Mouse (Mus musculus) c-Kit-negative CD71-positive TER-119-positive erythroid progenitor cells, embryonic 14.5 days (primary cell): Measurements from ENCODE around the gene Abca1.

ENCODE experiments used
- DNase-seq: peaks from one replicate; pipeline ENCODE4 v3.0.0-alpha.2; 2013; ENCODE audit warnings: low read depth, low spot score

Abca1 gene

GRCm38 (mm10) chr4:53149644-53150043 lies 10.1 kb downstream of the Abca1 start:
- no peak for DNase-seq

GRCm38 (mm10) chr4:53148817-53149216 lies 10.9 kb downstream of the Abca1 start:
- no peak for DNase-seq

GRCm38 (mm10) chr4:53147454-53147853 lies 12.2 kb downstream of the Abca1 start:
- no peak for DNase-seq

GRCm38 (mm10) chr4:53147046-53147445 lies 12.6 kb downstream of the Abca1 start:
- DNase-seq: no peak

- no peak for DNase-seq
Observed at GRCm38 (mm10) chr4:53146227-53146949, 13.3 kb downstream of the Abca1 start.

- no peak for DNase-seq
Observed at GRCm38 (mm10) chr4:53145434-53146168, 14.1 kb downstream of the Abca1 start.

- no peak for DNase-seq
Observed at GRCm38 (mm10) chr4:53144571-53144970, 15.1 kb downstream of the Abca1 start.

GRCm38 (mm10) chr4:53144021-53144420 lies 15.7 kb downstream of the Abca1 start:
- no peak for DNase-seq

- DNase-seq: no peak
Observed at GRCm38 (mm10) chr4:53140678-53141077, 19.0 kb downstream of the Abca1 start.

- DNase-seq: no peak
Observed at GRCm38 (mm10) chr4:53139495-53139894, 20.2 kb downstream of the Abca1 start.

- DNase-seq: no peak
Observed at GRCm38 (mm10) chr4:53138974-53139373, 20.7 kb downstream of the Abca1 start.

- no peak for DNase-seq
Observed at GRCm38 (mm10) chr4:53137087-53137486, 22.6 kb downstream of the Abca1 start.

GRCm38 (mm10) chr4:53134816-53135215 lies 24.9 kb downstream of the Abca1 start:
- DNase-seq: no peak

- no peak for DNase-seq
Observed at GRCm38 (mm10) chr4:53133995-53134394, 25.7 kb downstream of the Abca1 start.

- no peak for DNase-seq
Observed at GRCm38 (mm10) chr4:53131538-53131937, 28.2 kb downstream of the Abca1 start.

- no peak for DNase-seq
Observed at GRCm38 (mm10) chr4:53130622-53131517, 28.8 kb downstream of the Abca1 start.

GRCm38 (mm10) chr4:53129716-53130301 lies 29.9 kb downstream of the Abca1 start:
- no peak for DNase-seq

GRCm38 (mm10) chr4:53127266-53127665 lies 32.4 kb downstream of the Abca1 start:
- no peak for DNase-seq

GRCm38 (mm10) chr4:53126794-53127193 lies 32.9 kb downstream of the Abca1 start:
- DNase-seq: no peak

GRCm38 (mm10) chr4:53124837-53125490 lies 34.7 kb downstream of the Abca1 start:
- DNase-seq: no peak

GRCm38 (mm10) chr4:53122310-53122709 lies 37.4 kb downstream of the Abca1 start:
- DNase-seq: no peak
